Mouse (Mus musculus) adrenal gland, adult 8-10 months (tissue): Measurements from ENCODE around the gene Srxn1. TPM values are rescaled to one million over a fixed set of nuclear protein-coding genes. Genes with fewer than 3 reads are reported as not detected.

ENCODE experiments used
- DNase-seq: peaks from one replicate; pipeline ENCODE4 v3.0.0; 2022
- total RNA-seq, 4 experiments: library from RNA; stranded (reverse); gene quantifications; 2 replicates each; pipeline ENCODE4 v1.2.4; 2022

The Srxn1 gene
- total RNA-seq, 4 experiments from 2014 or later = 134 to 367 (median 207) TPM

DNA sequence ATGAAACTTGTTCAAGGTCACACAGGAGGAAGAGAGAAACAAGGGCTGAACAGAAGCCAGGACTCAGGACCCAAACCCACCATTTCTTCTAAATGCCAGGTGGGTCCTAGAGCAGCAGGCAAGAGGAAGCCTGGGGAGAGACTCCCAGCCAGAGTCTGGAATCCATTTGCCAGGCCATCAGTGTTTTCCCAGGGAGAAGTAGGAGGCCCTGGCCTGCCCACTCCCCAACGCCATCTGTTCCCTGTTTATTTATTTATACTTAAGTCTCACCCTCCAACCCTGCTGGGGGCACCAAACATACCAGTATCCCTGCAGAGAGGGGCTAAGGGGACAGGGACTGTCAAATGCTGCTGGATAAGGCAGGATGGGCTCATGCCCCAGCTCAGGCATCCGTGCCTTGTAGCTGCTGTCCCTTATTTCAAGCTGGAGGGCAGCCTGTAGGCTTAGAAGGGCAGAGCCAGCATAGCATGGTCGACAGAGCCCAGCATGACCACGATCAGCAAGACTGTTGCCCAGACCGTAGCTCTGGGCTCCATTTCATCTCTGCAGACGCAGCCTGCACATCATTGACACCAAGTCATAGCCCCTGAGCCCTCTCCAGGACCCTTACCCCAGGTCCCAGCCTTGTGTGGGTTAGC lies 14.0 kb downstream of the Srxn1 start:
- no peak for DNase-seq

- no peak for DNase-seq
These were observed 17.6 kb downstream of the Srxn1 start for GRCm38 (mm10) chr2:152122896-152123295.

- no peak for DNase-seq
These were observed 23.3 kb downstream of the Srxn1 start for GRCm38 (mm10) chr2:152128597-152128996.

DNA sequence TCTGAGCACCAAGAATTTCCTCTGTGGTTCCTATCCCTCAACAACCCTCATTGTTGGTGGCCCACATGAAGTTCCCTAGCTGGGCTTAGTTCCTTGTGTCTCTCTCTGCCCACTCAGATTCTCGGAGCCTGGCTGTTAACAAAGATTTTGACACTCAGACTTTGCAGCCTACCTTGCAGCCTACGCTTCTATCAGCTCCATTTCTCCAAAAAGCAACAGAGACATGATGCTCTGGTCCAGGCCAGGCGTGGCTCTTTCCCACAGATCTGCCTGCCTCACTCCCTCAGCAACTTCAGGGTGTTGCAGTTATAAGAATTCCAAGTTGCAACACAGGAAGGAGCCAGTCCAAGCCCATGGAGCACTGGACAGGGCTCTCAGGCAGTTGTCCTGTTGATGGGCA lies 24.5 kb downstream of the Srxn1 start:
- DNase-seq = no peak

GRCm38 (mm10) chr2:152132016-152132415 lies 26.7 kb downstream of the Srxn1 start:
- no peak for DNase-seq

DNA sequence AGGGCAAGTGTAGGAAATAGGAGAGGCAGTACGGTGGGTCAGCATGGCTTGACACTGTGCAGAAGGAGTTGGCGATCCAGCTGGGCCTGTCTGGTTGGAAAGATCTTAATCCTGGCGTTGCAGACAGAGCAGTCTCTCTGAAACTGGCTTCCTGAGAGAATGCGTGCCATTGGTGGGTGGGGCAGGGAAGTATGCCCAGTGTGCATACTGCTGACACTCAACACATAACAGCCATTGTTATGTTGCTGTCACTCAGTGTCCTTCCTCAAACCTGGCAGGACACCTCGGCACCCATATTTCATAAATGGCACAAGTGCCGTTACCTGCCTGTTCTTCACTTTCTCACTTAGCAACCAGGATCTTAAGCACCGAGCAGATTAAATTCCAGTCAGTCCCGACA lies 27.4 kb downstream of the Srxn1 start:
- DNase-seq = no peak

DNA sequence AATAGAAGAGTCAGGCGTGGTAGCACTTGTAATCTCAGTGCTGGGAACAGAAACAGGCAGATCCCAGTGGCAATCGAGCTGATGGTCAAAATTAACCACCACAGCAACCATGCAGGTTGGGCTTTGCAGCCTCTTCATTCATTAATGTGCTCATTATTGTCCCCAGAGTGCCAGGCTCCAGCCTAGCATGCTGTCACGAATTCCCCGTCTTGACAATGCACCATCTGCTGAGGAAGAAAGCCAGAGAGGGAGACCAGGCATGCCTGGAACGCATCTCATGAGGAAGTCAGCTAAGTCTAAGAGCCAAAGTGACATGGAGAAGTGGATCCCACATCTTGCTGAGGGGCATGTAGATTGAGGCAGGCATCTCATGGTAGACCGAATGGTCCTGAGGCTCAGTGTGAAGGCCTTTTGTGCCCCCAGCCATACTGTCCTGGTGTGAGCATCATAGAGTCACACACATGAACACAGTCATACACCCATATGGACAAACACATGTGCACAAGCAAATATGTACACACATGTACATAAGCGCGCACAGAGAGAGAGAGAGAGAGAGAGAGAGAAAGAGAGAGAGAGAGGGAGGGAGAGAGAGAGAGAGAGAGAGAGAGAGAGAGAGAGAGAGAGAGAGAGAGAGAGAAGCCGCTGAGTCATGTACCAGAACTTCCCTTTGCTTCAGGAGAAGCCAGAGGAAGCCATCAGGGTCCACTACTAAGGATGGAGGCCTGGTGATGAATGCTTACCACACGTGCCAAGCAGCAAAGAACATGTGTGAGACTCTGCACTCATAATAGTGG lies 34.1 kb downstream of the Srxn1 start:
- no peak for DNase-seq

- DNase-seq = no peak
These were observed 35.6 kb downstream of the Srxn1 start for GRCm38 (mm10) chr2:152140941-152141340.

- no peak for DNase-seq
These were observed 36.2 kb downstream of the Srxn1 start for GRCm38 (mm10) chr2:152141491-152141890.

- peak; percentile 40 for DNase-seq
These were observed 36.7 kb downstream of the Srxn1 start for GRCm38 (mm10) chr2:152142046-152142445.

- no peak for DNase-seq
These were observed 37.3 kb downstream of the Srxn1 start for GRCm38 (mm10) chr2:152142571-152142970.

DNA sequence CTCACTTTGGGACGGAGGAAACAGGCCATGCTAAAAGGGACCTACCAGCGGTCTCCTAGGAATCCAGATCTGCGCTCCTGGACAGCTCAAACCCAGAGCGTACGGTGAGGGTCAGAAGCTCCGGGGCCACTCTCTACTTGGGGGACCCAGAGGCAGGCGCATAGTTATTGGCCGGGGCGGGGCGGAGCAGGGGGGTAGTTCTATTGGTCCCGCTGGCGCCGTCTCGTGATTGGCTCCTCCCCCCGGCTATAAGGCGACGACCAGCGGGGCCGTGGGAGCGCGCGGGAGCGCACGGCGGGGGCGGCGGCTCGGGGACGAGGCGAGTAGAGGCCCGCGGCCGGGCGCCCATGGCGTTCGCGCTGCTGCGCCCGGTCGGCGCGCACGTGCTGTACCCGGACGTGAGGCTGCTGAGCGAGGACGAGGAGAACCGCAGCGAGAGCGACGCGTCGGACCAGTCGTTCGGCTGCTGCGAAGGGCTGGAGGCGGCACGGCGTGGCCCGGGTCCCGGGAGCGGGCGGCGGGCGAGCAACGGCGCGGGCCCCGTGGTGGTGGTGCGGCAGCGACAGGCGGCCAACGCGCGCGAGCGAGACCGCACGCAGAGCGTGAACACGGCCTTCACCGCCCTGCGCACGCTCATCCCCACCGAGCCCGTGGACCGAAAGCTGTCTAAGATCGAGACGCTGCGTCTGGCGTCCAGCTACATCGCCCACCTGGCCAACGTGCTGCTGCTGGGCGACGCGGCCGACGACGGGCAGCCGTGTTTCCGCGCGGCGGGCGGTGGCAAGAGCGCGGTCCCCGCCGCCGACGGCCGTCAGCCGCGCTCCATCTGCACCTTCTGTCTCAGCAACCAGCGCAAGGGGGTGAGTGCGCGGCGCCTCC lies 38.2 kb downstream of the Srxn1 start, which contains the start of gene Tcf15:
Tcf15 (plus strand) TSS at position 283 of the 879 bp plus-strand sequence.
- peak; percentile 49 for DNase-seq

DNA sequence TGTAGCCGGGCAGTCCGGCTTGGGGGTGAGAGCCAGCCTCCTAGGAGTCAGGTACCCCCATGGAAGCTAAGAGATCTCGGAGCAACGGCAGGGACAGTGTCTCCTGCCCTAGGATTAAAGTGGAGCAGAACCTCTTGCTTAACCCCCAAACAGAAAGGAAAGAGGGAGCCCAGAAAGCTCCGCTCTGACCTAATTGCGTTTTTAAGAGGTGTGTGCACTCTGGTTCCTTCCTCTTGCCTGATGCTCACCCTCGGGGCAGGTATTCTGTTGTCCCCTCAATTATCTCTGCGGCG lies 38.8 kb downstream of the Srxn1 start:
- no peak for DNase-seq

GRCm38 (mm10) chr2:152144501-152144900 lies 39.2 kb downstream of the Srxn1 start:
- DNase-seq = no peak

DNA sequence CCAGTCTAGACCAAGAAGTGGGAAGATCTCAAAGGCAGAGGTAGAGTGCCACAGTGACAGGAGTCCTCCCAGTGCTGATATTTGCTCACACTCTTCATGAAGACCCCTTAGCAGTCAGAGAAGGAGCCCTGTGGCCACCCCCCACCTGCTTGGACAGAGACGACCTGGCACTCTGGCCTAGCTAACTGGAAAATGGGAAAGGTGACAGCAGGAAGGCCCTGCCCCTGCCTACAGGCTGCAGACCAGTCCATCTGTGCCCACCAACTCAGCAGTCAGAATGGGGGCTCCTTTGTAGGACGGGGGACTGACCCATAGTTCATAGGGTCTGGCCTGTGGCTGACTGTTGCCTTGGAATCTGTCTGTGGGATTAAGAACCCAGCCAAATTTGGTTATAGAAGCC lies 40.4 kb downstream of the Srxn1 start:
- DNase-seq = no peak

GRCm38 (mm10) chr2:152147079-152147478 lies 41.8 kb downstream of the Srxn1 start:
- no peak for DNase-seq

DNA sequence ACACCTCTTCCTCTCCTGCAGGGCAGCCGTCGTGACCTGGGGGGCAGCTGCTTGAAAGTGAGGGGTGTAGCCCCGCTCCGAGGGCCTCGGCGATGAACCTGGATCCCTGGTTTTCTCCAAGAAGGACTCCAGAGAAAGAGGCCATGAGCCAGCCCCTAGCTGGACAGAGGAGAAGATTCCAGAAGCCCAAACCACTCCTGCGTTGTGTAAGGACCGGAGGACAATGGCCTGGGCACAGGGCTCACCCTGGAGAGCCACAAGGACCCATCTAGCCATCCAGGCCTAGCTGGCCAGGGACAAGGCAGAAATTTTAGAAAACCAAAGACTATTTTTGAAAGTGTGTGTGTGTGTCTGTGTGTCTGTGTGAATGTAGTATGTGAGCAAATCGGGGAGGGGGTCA lies 43.4 kb downstream of the Srxn1 start:
- no peak for DNase-seq

GRCm38 (mm10) chr2:152149891-152150290 lies 44.6 kb downstream of the Srxn1 start:
- no peak for DNase-seq

GRCm38 (mm10) chr2:152150373-152150772 lies 45.1 kb downstream of the Srxn1 start:
- DNase-seq = peak; percentile 34

- DNase-seq = no peak
These were observed 48.0 kb downstream of the Srxn1 start for GRCm38 (mm10) chr2:152153361-152153760.

DNA sequence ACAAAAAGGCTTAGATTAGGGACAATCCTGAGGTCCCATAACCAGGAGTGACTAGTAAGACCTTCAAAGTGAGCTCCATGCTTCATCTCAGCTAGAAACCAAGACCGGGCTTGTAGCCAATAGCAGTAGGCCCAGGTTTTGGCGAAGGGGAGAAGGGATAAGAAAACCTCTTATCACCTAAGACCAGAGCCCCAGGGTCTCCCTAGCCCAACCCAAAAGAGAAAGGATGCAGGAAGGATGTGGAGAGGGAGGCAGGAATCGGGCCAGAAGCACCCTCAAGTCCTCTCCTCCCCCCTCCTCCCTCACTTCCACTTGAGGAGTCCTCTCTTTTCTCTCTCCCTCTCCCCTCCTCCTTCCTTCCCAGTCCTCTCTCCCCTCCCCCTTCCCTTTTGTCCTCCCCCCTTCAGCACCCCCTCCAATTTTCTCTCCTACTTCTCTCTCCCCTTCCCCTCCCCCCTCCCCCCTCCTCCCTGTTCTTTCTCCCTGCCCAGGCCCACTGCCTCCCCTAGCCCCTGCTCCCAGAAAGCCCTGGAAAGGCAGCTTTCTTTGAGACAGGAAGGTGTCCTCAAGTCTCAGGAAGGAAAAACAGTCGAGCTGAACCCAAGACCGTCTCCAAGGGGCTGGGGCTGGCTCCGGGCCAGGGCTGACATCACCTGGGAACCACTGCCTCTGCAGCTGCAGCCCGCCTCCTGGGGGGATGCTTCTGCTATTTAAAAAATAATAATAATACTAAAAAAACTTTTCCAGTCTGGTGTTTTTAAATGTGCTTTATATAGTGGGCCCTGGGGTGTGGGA lies 50.3 kb downstream of the Srxn1 start:
- peak; percentile 39 for DNase-seq

- DNase-seq = no peak
These were observed 51.2 kb downstream of the Srxn1 start for GRCm38 (mm10) chr2:152156471-152156870.
